Mouse (Mus musculus) olfactory bulb, adult 2 months (tissue): ENCODE data around the gene Cptp.

ENCODE experiments used
- CTCF ChIP-seq: fragments of 200-500 bp; IDR thresholded peaks from 2 replicates; pipeline ENCODE4 v1.5.1; 2012; ENCODE audit warnings: low read depth, mild to moderate bottlenecking, low read length, moderate library complexity; ENCODE audit not compliant: insufficient read depth
- POLR2A ChIP-seq: fragments of 200-500 bp; IDR thresholded peaks from 2 replicates; pipeline ENCODE4 v1.6.1; 2012; ENCODE audit warnings: mild to moderate bottlenecking, low read depth, low read length, moderate library complexity; ENCODE audit not compliant: insufficient read depth

DNA sequence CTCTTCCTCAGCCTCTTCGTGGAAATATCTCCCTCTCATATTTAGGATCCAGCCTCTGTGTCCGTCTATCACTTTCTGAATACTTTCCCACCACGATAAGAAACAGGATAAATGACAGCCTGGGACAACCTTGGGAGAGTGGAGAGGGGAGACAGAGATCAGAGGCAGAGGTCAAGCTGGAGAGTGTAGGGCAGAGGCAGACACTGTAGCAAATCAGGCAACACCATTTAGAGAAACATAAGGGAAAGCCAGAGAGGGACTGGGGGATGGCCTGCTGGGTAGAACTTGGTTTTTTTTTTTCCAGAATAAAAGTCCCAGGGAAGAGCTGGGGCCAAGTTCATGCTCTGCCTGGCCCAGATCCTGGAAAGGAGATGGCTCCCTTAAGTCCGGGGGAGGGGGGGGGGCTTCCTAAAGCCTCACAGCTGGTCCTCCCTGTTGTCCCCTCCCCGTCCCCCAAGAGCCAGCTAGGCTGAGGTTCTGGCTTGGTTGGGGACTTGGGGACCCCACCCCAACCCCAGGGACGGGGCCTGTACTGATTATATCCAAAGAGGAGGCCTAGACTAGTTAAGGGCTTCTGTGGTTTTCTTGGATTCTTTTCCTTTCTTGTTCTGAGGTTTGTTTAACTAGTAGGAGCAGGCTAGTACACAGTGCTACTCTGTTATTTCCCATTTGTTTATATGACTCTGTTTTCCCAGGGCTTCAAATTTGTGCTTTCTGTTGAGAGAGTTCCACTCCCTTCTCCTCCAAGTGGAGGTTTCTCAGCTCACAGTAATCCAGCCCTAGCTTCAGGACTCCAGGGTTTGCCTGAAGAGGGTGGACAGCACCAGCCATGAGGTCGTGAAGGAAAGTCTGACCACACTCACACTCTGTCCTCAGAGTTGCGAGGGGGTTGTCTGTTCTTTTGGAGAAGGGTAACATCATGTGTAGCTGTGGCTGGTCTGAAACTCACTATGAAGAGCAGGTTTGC, 30.8 kb downstream of the Cptp start:
- no peak for TF ChIP-seq CTCF
- TF ChIP-seq POLR2A = no peak
